Mouse (Mus musculus) myocyte (in vitro differentiated cells): Measurements from ENCODE around the gene Nfkbid. TPM values are rescaled to one million over a fixed set of nuclear protein-coding genes. Genes with fewer than 3 reads are reported as not detected.
A peak's percentile ranks its signal among the peaks of the same experiment; 100 is the strongest.

ENCODE experiments used
- H3K27me3 ChIP-seq: one replicate; pipeline ENCODE4 v1.6.1; 2011; ENCODE audit not compliant: control insufficient read depth, insufficient read depth, insufficient read length
- H3K36me3 ChIP-seq: one replicate; pipeline ENCODE4 v1.6.1; 2011; ENCODE audit not compliant: control insufficient read depth, insufficient read depth
- H3K4me2 ChIP-seq: one replicate; pipeline ENCODE4 v1.6.1; 2011; ENCODE audit warnings: low read depth, control low read depth
- H3K4me3 ChIP-seq: one replicate; pipeline ENCODE4 v1.5.1; 2011; ENCODE audit warnings: mild to moderate bottlenecking, control low read depth, moderate library complexity
- H3K79me2 ChIP-seq: one replicate; pipeline ENCODE4 v1.6.1; 2011; ENCODE audit not compliant: control insufficient read depth, insufficient read depth
- H3ac ChIP-seq: one replicate; pipeline ENCODE4 v1.6.1; 2011; ENCODE audit not compliant: control insufficient read depth, insufficient read length
- CEBPB ChIP-seq: IDR thresholded peaks from 2 replicates; pipeline ENCODE4 v1.6.1; 2011; ENCODE audit warnings: mild to moderate bottlenecking, moderate library complexity; ENCODE audit not compliant: poor library complexity, insufficient read depth, severe bottlenecking
- E2F4 ChIP-seq: IDR thresholded peaks from one replicate; pipeline ENCODE4 v1.6.1; 2011; ENCODE audit warnings: mild to moderate bottlenecking, control low read depth, moderate library complexity; ENCODE audit not compliant: insufficient read depth
- MAX ChIP-seq: IDR thresholded peaks from one replicate; pipeline ENCODE4 v1.6.1; 2011; ENCODE audit warnings: low read depth, mild to moderate bottlenecking, control low read depth
- MYOD1 ChIP-seq, 3 experiments: IDR thresholded peaks; one replicate each; pipeline ENCODE4 v1.6.1; 2011; ENCODE audit warnings: control low read depth in 2 of 3, low read depth in 2 of 3, mild to moderate bottlenecking in 2 of 3, moderate library complexity in 1 of 3; ENCODE audit not compliant: insufficient read length in 2 of 3, control insufficient read depth in 1 of 3
- MYOG ChIP-seq, 3 experiments: IDR thresholded peaks; one replicate each; pipeline ENCODE4 v1.6.1; 2011; ENCODE audit warnings: control low read depth in 2 of 3, low read depth in 2 of 3, mild to moderate bottlenecking in 2 of 3; ENCODE audit not compliant: insufficient read length in 2 of 3, control insufficient read depth in 1 of 3, insufficient read depth in 1 of 3
- POLR2A ChIP-seq: IDR thresholded peaks from one replicate; pipeline ENCODE4 v1.6.1; 2011; ENCODE audit warnings: low read depth, mild to moderate bottlenecking, control low read depth, moderate library complexity; ENCODE audit not compliant: insufficient read length
- POLR2AphosphoS2 ChIP-seq: IDR thresholded peaks from one replicate; pipeline ENCODE4 v1.6.1; 2011; ENCODE audit warnings: low read depth, control low read depth; ENCODE audit not compliant: insufficient read length
- REST ChIP-seq: IDR thresholded peaks from one replicate; pipeline ENCODE4 v1.6.1; 2011; ENCODE audit warnings: mild to moderate bottlenecking, control low read depth, moderate library complexity; ENCODE audit not compliant: insufficient read depth, insufficient read length
- SRF ChIP-seq: IDR thresholded peaks from one replicate; pipeline ENCODE4 v1.6.1; 2011; ENCODE audit warnings: low read depth; ENCODE audit not compliant: control insufficient read depth, insufficient read length
- TCF12 ChIP-seq: IDR thresholded peaks from one replicate; pipeline ENCODE4 v1.6.1; 2011; ENCODE audit warnings: mild to moderate bottlenecking, control low read depth; ENCODE audit not compliant: poor library complexity, insufficient read depth, severe bottlenecking
- TCF3 ChIP-seq: IDR thresholded peaks from one replicate; pipeline ENCODE4 v1.6.1; 2011; ENCODE audit warnings: low read depth, control low read depth; ENCODE audit not compliant: insufficient read length
- USF1 ChIP-seq: IDR thresholded peaks from one replicate; pipeline ENCODE4 v1.6.1; 2011; ENCODE audit warnings: low read depth, mild to moderate bottlenecking, control low read depth, moderate library complexity
- polyA plus RNA-seq: library from polyadenylated mRNA; unstranded; fragments of >200 nt; fragmentation: generic; extraction: Trizol; gene quantifications from one replicate; pipeline ENCODE4 v1.2.1, GENCODE M21; 2012; ENCODE audit warnings: missing spikeins

Gene Nfkbid
- polyA plus RNA-seq, 1 experiment, result 0.07 TPM

GRCm38 (mm10) chr7:30417856-30418255 is 3.7 kb upstream of the Nfkbid start:
- Histone ChIP-seq H3K27me3 (peaks cover 37% of the 10 kb centered on the region), H3ac (no peak overlapping the region), H3K36me3 (no peaks in the 10 kb centered on the region), H3K79me2 (no peaks in the 10 kb centered on the region), H3K4me3 (no peak overlapping the region), H3K4me2 (no peak overlapping the region)
- TF ChIP-seq MAX, result no peak
- no peak for TF ChIP-seq USF1
- TF ChIP-seq TCF12, result no peak
- no peak for TF ChIP-seq TCF3
- TF ChIP-seq MYOD1 (IDR thresholded peaks at IDR 0.05; ENCODE audit: control insufficient read depth in 1 of 3, insufficient read length in 2 of 3, low read depth in 2 of 3), result no peak
- TF ChIP-seq POLR2A, result no peak
- TF ChIP-seq CEBPB, result no peak
- no peak for TF ChIP-seq REST
- TF ChIP-seq MYOG (IDR thresholded peaks at IDR 0.05; ENCODE audit: control insufficient read depth in 1 of 3, insufficient read depth in 1 of 3, insufficient read length in 2 of 3, low read depth in 2 of 3), result no peak
- no peak for TF ChIP-seq POLR2AphosphoS2
- TF ChIP-seq E2F4, result no peak
- no peak for TF ChIP-seq SRF

- H3K4me3 ChIP-seq, result no peak within 1 kb of the TSS
- H3ac ChIP-seq, result no peak within 1 kb of the TSS
- no peak within 1 kb of the TSS for H3K4me2 ChIP-seq
- H3K79me2 ChIP-seq, result no peaks in the 10 kb centered on the region
- H3K36me3 ChIP-seq, result no peaks in the 10 kb centered on the region
- H3K27me3 ChIP-seq, result peaks cover 47% of the 10 kb centered on the region
- no peak for TF ChIP-seq USF1
Measured at GRCm38 (mm10) chr7:30419561-30420499, 1.7 kb upstream of the Nfkbid start, which contains the start of gene Hcst. Hcst (minus strand) TSS chr7:30419854.

GRCm38 (mm10) chr7:30420673-30421072 is 859 bp upstream of the Nfkbid start:
- Histone ChIP-seq H3K4me2 (no peak overlapping the region), H3K27me3 (peaks cover 53% of the 10 kb centered on the region), H3K36me3 (no peaks in the 10 kb centered on the region), H3ac (no peak overlapping the region), H3K79me2 (no peaks in the 10 kb centered on the region), H3K4me3 (no peak overlapping the region)
- TF ChIP-seq TCF12, result no peak
- no peak for TF ChIP-seq POLR2AphosphoS2
- no peak for TF ChIP-seq MAX
- TF ChIP-seq CEBPB, result no peak
- no peak for TF ChIP-seq REST
- TF ChIP-seq MYOD1 (IDR thresholded peaks at IDR 0.05; ENCODE audit: control insufficient read depth in 1 of 3, insufficient read length in 2 of 3, low read depth in 2 of 3), result no peak
- TF ChIP-seq POLR2A, result no peak
- TF ChIP-seq TCF3, result no peak
- TF ChIP-seq USF1, result no peak
- no peak for TF ChIP-seq SRF
- no peak for TF ChIP-seq E2F4
- no peak for TF ChIP-seq MYOG (IDR thresholded peaks at IDR 0.05; ENCODE audit: control insufficient read depth in 1 of 3, insufficient read depth in 1 of 3, insufficient read length in 2 of 3, low read depth in 2 of 3)

GRCm38 (mm10) chr7:30421890-30422435 is 431 bp downstream of the Nfkbid start:
- H3K79me2 ChIP-seq, result no peaks in the 10 kb centered on the region
- no peaks in the 10 kb centered on the region for H3K36me3 ChIP-seq
- H3ac ChIP-seq, result no peak overlapping the region
- H3K27me3 ChIP-seq, result peaks cover 63% of the 10 kb centered on the region
- H3K4me3 ChIP-seq, result no peak overlapping the region
- H3K4me2 ChIP-seq, result peak overlapping the region; percentile 45
- no peak for TF ChIP-seq TCF3
- TF ChIP-seq CEBPB, result no peak
- TF ChIP-seq E2F4, result no peak
- TF ChIP-seq TCF12, result no peak
- no peak for TF ChIP-seq POLR2A
- no peak for TF ChIP-seq MYOD1 (IDR thresholded peaks at IDR 0.05; ENCODE audit: control insufficient read depth in 1 of 3, insufficient read length in 2 of 3, low read depth in 2 of 3)
- no peak for TF ChIP-seq MYOG (IDR thresholded peaks at IDR 0.05; ENCODE audit: control insufficient read depth in 1 of 3, insufficient read depth in 1 of 3, insufficient read length in 2 of 3, low read depth in 2 of 3)
- TF ChIP-seq POLR2AphosphoS2, result no peak
- no peak for TF ChIP-seq USF1
- TF ChIP-seq REST, result no peak

GRCm38 (mm10) chr7:30422560-30422959 is 1.0 kb downstream of the Nfkbid start:
- Histone ChIP-seq H3K79me2 (no peaks in the 10 kb centered on the region), H3K4me3 (no peak overlapping the region), H3ac (no peak overlapping the region), H3K36me3 (no peaks in the 10 kb centered on the region), H3K27me3 (peaks cover 69% of the 10 kb centered on the region), H3K4me2 (peak overlapping the region; percentile 45)
- no peak for TF ChIP-seq TCF12
- no peak for TF ChIP-seq MYOG (IDR thresholded peaks at IDR 0.05; ENCODE audit: control insufficient read depth in 1 of 3, insufficient read depth in 1 of 3, insufficient read length in 2 of 3, low read depth in 2 of 3)
- TF ChIP-seq E2F4, result no peak
- TF ChIP-seq USF1, result no peak
- TF ChIP-seq POLR2A, result no peak
- no peak for TF ChIP-seq MAX
- TF ChIP-seq REST, result no peak
- no peak for TF ChIP-seq SRF
- TF ChIP-seq CEBPB, result no peak
- TF ChIP-seq MYOD1 (IDR thresholded peaks at IDR 0.05; ENCODE audit: control insufficient read depth in 1 of 3, insufficient read length in 2 of 3, low read depth in 2 of 3), result no peak
- TF ChIP-seq POLR2AphosphoS2, result no peak
- TF ChIP-seq TCF3, result no peak
